Mouse (Mus musculus) Patski (cell line): Measurements from ENCODE around the gene Eno3. TPM values are rescaled to one million over a fixed set of nuclear protein-coding genes. Genes with fewer than 3 reads are reported as not detected.

Experiments
- ATAC-seq: fragments of 100-300 bp; one replicate; pipeline ENCODE4 v1.8.0; 2021
- CTCF ChIA-PET: fragments of 350-600 bp; sonication (Branson Sonifier 250); formaldehyde crosslinking; loops from one replicate; lab custom pipeline; 2022; ENCODE audit warnings: inconsistent platforms; lab: Charles Lee
- POLR2A ChIA-PET: fragments of 350-600 bp; sonication (Branson Sonifier 250); formaldehyde crosslinking; loops from one replicate; lab custom pipeline; 2022; ENCODE audit warnings: antibody characterized with exemption, inconsistent platforms; lab: Charles Lee
- DNase-seq: peaks from one replicate; pipeline ENCODE4 v3.0.0-alpha.2; 2011; ENCODE audit warnings: low read depth, low spot score
- H3K27me3 ChIP-seq: fragments of 371-371 bp; one replicate; pipeline ENCODE4 v1.5.1; 2021
- CTCF ChIP-seq: fragments of 100-300 bp; IDR thresholded peaks from one replicate; pipeline ENCODE4 v1.5.1; 2021
- in situ Hi-C: fragments of 300-500 bp; cut with MboI; formaldehyde crosslinking; loops from 3 replicates; pipeline ENCODE4 v1.11.1; 2018; ENCODE audit warnings: low pct_unique_long_range_greater_than_20kb, mixed read lengths
- polyA plus RNA-seq: library from polyadenylated mRNA; unstranded; gene quantifications from one replicate; pipeline ENCODE4 v1.2.3, GENCODE M21; 2021

Eno3 gene
- polyA plus RNA-seq, 1 experiment from 2014 or later: 16.2 TPM

DNA sequence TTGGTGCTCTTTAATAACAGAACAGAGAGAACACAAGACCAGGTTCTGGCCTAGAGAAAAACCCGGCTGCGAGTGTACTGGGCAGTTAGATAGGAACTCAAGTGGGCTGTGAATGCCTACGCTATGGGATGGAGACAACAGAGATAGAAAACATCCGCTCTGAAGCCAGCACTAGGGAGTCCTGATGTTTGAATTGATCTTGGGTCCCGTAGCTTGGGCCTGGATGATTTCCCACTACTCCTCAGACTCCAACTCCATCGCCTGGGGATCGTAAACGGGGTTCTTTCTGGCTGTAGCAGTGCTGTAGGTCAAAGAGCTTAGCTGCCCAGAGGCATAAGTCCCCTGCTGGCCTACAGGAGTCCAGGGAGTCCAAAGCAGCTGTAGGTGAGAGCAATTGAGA is 31.4 kb downstream of the Eno3 start:
- DNase-seq (no peak), ATAC-seq (no peak)
- TF ChIP-seq CTCF: no peak
- ChIA-PET POLR2A (interaction anchor here (0.6 to 2.2 kb wide), 4 partner anchors 12 to 50 kb away, joined by 3 to 11 read pairs (median 7); partner anchors contain the start of genes Inca1, Kif1c, Rnf167 and Slc25a11), CTCF (interaction anchor here (0.8 to 1.5 kb wide), 6 partner anchors 9 to 17 kb away, joined by 3 to 7 read pairs (median 3); no protein-coding TSS in a partner anchor)
- in situ Hi-C loops: loop anchor here (5.0 kb wide), 1 partner anchor 64 kb away; no protein-coding TSS in a partner anchor
- H3K27me3 ChIP-seq: no peaks in the 10 kb centered on the region

- in situ Hi-C loops: loop anchor here (5.0 kb wide), 1 partner anchor 63 kb away; no protein-coding TSS in a partner anchor
- DNase-seq (no peak), ATAC-seq (no peak)
- H3K27me3 ChIP-seq: no peaks in the 10 kb centered on the region
- ChIA-PET POLR2A (interaction anchor here (1.3 kb wide), 1 partner anchor 10 kb away, joined by 5 read pairs; the partner anchor contains the start of genes Inca1 and Kif1c), CTCF (interaction anchor here (1.1 kb wide), 1 partner anchor 13 kb away, joined by 3 read pairs; no protein-coding TSS in a partner anchor)
- no peak for TF ChIP-seq CTCF
Observed at GRCm38 (mm10) chr11:70689578-70689977, 32.6 kb downstream of the Eno3 start.

GRCm38 (mm10) chr11:70693504-70693903 is 36.5 kb downstream of the Eno3 start:
- H3K27me3 ChIP-seq: no peaks in the 10 kb centered on the region
- no peak for TF ChIP-seq CTCF
- ChIA-PET CTCF (no interaction called here), POLR2A (no interaction called here)
- DNase-seq: no peak
- in situ Hi-C loops: no loop called here
- ATAC-seq: no peak

DNA sequence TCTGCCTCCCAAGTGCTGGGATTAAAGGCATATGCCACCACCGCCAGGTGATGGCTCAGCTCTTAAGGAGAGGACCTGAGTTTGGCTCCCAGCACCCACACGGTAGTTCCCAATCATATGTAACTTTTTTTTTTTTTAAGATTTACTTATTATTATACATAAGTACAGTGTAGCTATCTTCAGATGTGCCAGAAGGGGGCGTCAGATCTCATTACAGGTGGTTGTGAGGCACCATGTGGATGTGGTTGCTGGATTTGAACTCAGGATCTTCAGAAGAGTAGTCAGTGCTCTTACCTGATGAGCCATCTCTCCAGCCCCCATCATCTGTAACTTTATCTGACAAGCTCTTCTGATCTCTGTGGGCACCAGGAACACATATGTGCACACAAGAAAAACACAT is 40.4 kb downstream of the Eno3 start:
- POLR2A ChIA-PET: no interaction called here
- CTCF ChIA-PET: interaction anchor here (0.9 to 1.8 kb wide), 4 partner anchors 9 to 45 kb away, joined by 3 to 5 read pairs (median 4); no protein-coding TSS in a partner anchor
- in situ Hi-C loops: no loop called here
- no peak for TF ChIP-seq CTCF
- ATAC-seq: no peak
- DNase-seq: no peak
- H3K27me3 ChIP-seq: no peaks in the 10 kb centered on the region

GRCm38 (mm10) chr11:70699051-70699450 is 42.0 kb downstream of the Eno3 start:
- ATAC-seq (no peak), DNase-seq (no peak)
- TF ChIP-seq CTCF: no peak
- POLR2A ChIA-PET: interaction anchor here (1.5 to 2.0 kb wide), 2 partner anchors 10 to 12 kb away, joined by 5 to 7 read pairs; partner anchors contain the start of gene Camta2
- no peaks in the 10 kb centered on the region for H3K27me3 ChIP-seq
- CTCF ChIA-PET: interaction anchor here (0.6 to 1.4 kb wide), 3 partner anchors 11 to 14 kb away, joined by 3 to 4 read pairs (median 3); partner anchors contain the start of gene Camta2
- in situ Hi-C loops: no loop called here

- ATAC-seq: peak; percentile 81
- in situ Hi-C loops: no loop called here
- ChIA-PET POLR2A (interaction anchor here (1.5 to 2.0 kb wide), 2 partner anchors 11 to 13 kb away, joined by 5 to 7 read pairs; partner anchors contain the start of gene Camta2), CTCF (interaction anchor here (0.6 kb wide), 1 partner anchor 12 kb away, joined by 3 read pairs; the partner anchor contains the start of gene Camta2)
- no peaks in the 10 kb centered on the region for H3K27me3 ChIP-seq
- TF ChIP-seq CTCF: no peak
- DNase-seq: peak; percentile 63
Observed at GRCm38 (mm10) chr11:70699722-70700556, 42.9 kb downstream of the Eno3 start, which contains the start of the genes Inca1 and Kif1c. Gene Inca1, minus strand, starts transcription at chr11:70700155. Gene Kif1c, plus strand, starts transcription at chr11:70700548.

DNA sequence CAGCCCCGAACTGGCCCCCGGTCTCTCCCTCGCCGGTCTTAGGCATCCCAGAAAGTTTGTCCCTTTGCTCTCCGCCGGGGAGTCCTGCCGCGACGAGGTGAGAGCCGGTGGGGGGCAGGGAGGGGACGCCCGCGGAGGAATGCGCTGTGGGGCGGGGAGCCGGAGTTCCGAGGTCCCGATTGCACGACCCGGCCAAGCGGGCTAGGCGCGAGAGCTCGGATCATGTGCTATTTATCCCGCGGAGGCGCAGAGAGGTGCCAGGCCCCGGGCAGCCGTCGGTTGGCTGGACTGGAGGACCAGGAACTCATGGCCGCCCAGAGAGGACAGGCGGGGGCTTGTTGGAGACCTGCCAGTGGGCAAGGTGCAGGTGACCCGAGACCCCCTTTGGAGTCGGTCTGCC is 43.6 kb downstream of the Eno3 start:
- ChIA-PET POLR2A (interaction anchor here (1.5 to 2.0 kb wide), 2 partner anchors 11 to 13 kb away, joined by 5 to 7 read pairs; partner anchors contain the start of gene Camta2), CTCF (no interaction called here)
- DNase-seq (no peak), ATAC-seq (peak; percentile 54)
- no peak for TF ChIP-seq CTCF
- in situ Hi-C loops: no loop called here
- no peaks in the 10 kb centered on the region for H3K27me3 ChIP-seq

- no peak for DNase-seq
- ATAC-seq: no peak
- H3K27me3 ChIP-seq: no peaks in the 10 kb centered on the region
- in situ Hi-C loops: no loop called here
- no peak for TF ChIP-seq CTCF
- ChIA-PET POLR2A (interaction anchor here (0.5 to 2.0 kb wide), 2 partner anchors 14 to 138 kb away, joined by 7 to 8 read pairs; partner anchors contain the start of gene Camta2), CTCF (no interaction called here)
Observed at GRCm38 (mm10) chr11:70701221-70701955, 44.4 kb downstream of the Eno3 start.

- ChIA-PET POLR2A (interaction anchor here (0.6 to 1.0 kb wide), 2 partner anchors 9 to 802 kb away, joined by 3 to 6 read pairs; no protein-coding TSS in a partner anchor), CTCF (interaction anchor here (1.0 to 1.5 kb wide), 4 partner anchors 12 to 270 kb away, joined by 3 to 5 read pairs (median 3); partner anchors contain the start of gene Camta2)
- in situ Hi-C loops: no loop called here
- H3K27me3 ChIP-seq: no peaks in the 10 kb centered on the region
- no peak for TF ChIP-seq CTCF
- DNase-seq: no peak
- no peak for ATAC-seq
Observed at GRCm38 (mm10) chr11:70701984-70702733, 45.2 kb downstream of the Eno3 start.
